Mouse (Mus musculus) cortical plate, adult 2 months (tissue): ENCODE data around the gene Atg101.

Experiments used
- CTCF ChIP-seq: fragments of 200-500 bp; IDR thresholded peaks from 2 replicates; pipeline ENCODE4 v1.5.1; 2011; ENCODE audit warnings: mild to moderate bottlenecking, control low read depth, low read length; ENCODE audit not compliant: insufficient read depth; ENCODE audit errors: extremely low read depth
- POLR2A ChIP-seq: fragments of 200-500 bp; IDR thresholded peaks from 2 replicates; pipeline ENCODE4 v1.6.1; 2011; ENCODE audit warnings: mild to moderate bottlenecking, low read length, control low read depth; ENCODE audit not compliant: insufficient read depth; ENCODE audit errors: extremely low read depth

DNA sequence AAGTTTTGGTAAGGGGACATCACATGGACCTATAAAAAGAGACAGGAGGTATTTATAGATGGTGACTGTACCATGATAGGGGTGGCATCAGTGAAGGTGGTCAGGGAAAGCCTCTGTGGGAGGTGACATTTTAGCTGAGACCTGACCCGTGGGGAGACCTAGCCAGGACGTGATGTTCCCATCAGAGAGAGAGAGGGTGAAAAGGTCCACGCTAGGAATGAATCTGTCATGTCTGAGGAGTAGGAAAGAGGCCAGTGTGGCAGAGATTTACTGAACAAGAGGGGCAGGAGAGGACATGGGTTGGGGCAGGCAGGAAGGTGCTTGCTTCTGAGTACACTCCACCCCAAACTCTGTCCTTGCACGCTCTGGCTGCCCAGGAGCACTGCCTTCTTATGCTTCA lies 19.8 kb downstream of the Atg101 start:
- TF ChIP-seq CTCF (no peak), POLR2A (no peak)
